ENCODE assay signal across 10 mouse cellular contexts in genomic region chr1:38934668-38935067, GRCm38 (mm10). TPM values are rescaled to one million over a fixed set of nuclear protein-coding genes. Genes with fewer than 3 reads are reported as not detected.
DNase-seq lines count a peak whose midpoint lies in the region; ATAC-seq and TF ChIP-seq lines count a peak whose summit lies in the region.
"Had no signal": no experiment of that assay in that cellular context is flagged by ENCODE, and none has a peak within 500 bp of the region (broad histone marks: within the 10 kb centered on the region; RNA-seq: fewer than 3 reads in every experiment).

No protein-coding gene starts in this region.

- H3K27ac ChIP-seq in kidney, adult 2 months (ENCODE audit: insufficient read depth, low read depth, low read length) = no peak overlapping the region
- H3K27ac ChIP-seq in kidney, embryonic 16.5 days (ENCODE audit: low read length) = no peak overlapping the region

- no peak for ATAC-seq in kidney, embryonic 16.5 days (ENCODE audit: low FRiP score, low TSS enrichment)
- ATAC-seq in G1E (ENCODE audit: extremely low read depth, insufficient number of reproducible peaks, low FRiP score, poor library complexity, severe bottlenecking) = no peak

- H3K36me3 ChIP-seq in kidney, adult 2 months (ENCODE audit: control insufficient read depth, insufficient read depth, low read length) = no peaks in the 10 kb centered on the region
- no peaks in the 10 kb centered on the region for H3K36me3 ChIP-seq in kidney, embryonic 16.5 days (ENCODE audit: insufficient read depth, low read length)
- no peaks in the 10 kb centered on the region for H3K36me3 ChIP-seq in G1E (replicated peaks)

- TF ChIP-seq CTCF in kidney, adult 2 months (conservative IDR thresholded peaks at IDR 0.05; ENCODE audit: insufficient read depth, insufficient read length, low read depth, low read length) = peak; percentile 45
- TF ChIP-seq CTCF in G1E (IDR thresholded peaks at IDR 0.05; ENCODE audit: low read depth, low read length) = peak; percentile 74

- peak; percentile 2 for DNase-seq in kidney, adult 2 months
- DNase-seq in 3T3-L1 (ENCODE audit: low read depth, low spot score) = peak; percentile 19
- DNase-seq in G1E (ENCODE audit: low spot score) = no peak
- DNase-seq in cerebellum, postnatal 14 days = peak; percentile 54 to 71
- DNase-seq in naive thymus-derived CD4-positive, alpha-beta T cell, adult 2 months (ENCODE audit: low read depth) = peak; percentile 68
- no peak for DNase-seq in frontal cortex, postnatal 10 days (ENCODE audit: low spot score in 2 of 2)
- DNase-seq in gastrocnemius, adult 18-20 months (ENCODE audit: low spot score) = no peak

- no peak overlapping the region for H3K4me3 ChIP-seq in kidney, adult 2 months (ENCODE audit: insufficient read depth, low read depth, low read length)
- H3K4me3 ChIP-seq in kidney, embryonic 16.5 days (ENCODE audit: low read length) = no peak overlapping the region
- H3K4me3 ChIP-seq in G1E (ENCODE audit: low read depth, low read length) = no peak overlapping the region

- H3K4me1 ChIP-seq in kidney, adult 2 months (ENCODE audit: control insufficient read depth, insufficient read depth, low read length) = no peaks in the 10 kb centered on the region
- no peaks in the 10 kb centered on the region for H3K4me1 ChIP-seq in kidney, embryonic 16.5 days (ENCODE audit: insufficient read depth, low read length)
- H3K4me1 ChIP-seq in G1E (ENCODE audit: insufficient read depth, low read depth, low read length) = peaks cover 8% of the 10 kb centered on the region

- WGBS in kidney, adult 2 months = 28% methylated on average over 5 of the region's 5 CpGs
- 23% methylated on average over 5 of the region's 5 CpGs for WGBS in kidney, embryonic 16.5 days

- H3K9ac ChIP-seq in kidney, embryonic 16.5 days (replicated peaks; ENCODE audit: low read length) = no peak overlapping the region

- 0 out of 2 replicates have a peak, but pooled peaks cover 2% of the 10 kb centered on the region for H3K9me3 ChIP-seq in kidney, embryonic 16.5 days (ENCODE audit: low read length)
- H3K9me3 ChIP-seq in G1E (replicated peaks) = no peaks in the 10 kb centered on the region

- H3K4me2 ChIP-seq in kidney, embryonic 16.5 days (replicated peaks; ENCODE audit: low read depth, low read length) = no peak overlapping the region

- no peak for TF ChIP-seq POLR2A in kidney, adult 2 months (IDR thresholded peaks at IDR 0.05; ENCODE audit: low read depth, low read length)

- no peaks in the 10 kb centered on the region; the same call in 1 of the 2 replicates for H3K27me3 ChIP-seq in kidney, adult 2 months (replicated peaks; ENCODE audit: control insufficient read depth, insufficient read depth, low read length)
- H3K27me3 ChIP-seq in kidney, embryonic 16.5 days (ENCODE audit: insufficient read depth, low read length) = no peaks in the 10 kb centered on the region
- H3K27me3 ChIP-seq in G1E (ENCODE audit: insufficient read depth, low read length) = peaks cover 3% of the 10 kb centered on the region; the same call in 1 of the 2 replicates

RNA-seq across cellular contexts. Expression of gene Nms, which starts 4.3 kb away (rescaled TPM):
- not detected in 2 replicates for polyA plus RNA-seq in kidney, adult 2 months (2012; rRNA removed)
- polyA plus RNA-seq in kidney, embryonic 16.5 days (2015; fragmentation: Nextera tagmentation; extraction: Ambion mirVana) = not detected in 2 replicates
- not detected in 2 replicates for total RNA-seq in G1E (2014; fragmentation: Nextera tagmentation)
- total RNA-seq in G1E (2017) = not detected in 2 replicates
- not detected in 2 replicates for polyA plus RNA-seq in G1E (2012)
- total RNA-seq in gastrocnemius, adult 18-20 months (2021) = not detected
- polyA plus RNA-seq: embryonic facial prominence, embryonic 14.5 days; limb, embryonic 14.5 days had no signal

RNA-seq across cellular contexts. Expression of gene Chst10, which starts 36.7 kb away (rescaled TPM):
- 0.22 and 0.37 TPM in 2 replicates for polyA plus RNA-seq in kidney, adult 2 months (2012; rRNA removed)
- 3.8 and 4.9 TPM in 2 replicates for polyA plus RNA-seq in kidney, embryonic 16.5 days (2015; fragmentation: Nextera tagmentation; extraction: Ambion mirVana)
- 110 and 124 TPM in 2 replicates for total RNA-seq in G1E (2014; fragmentation: Nextera tagmentation)
- total RNA-seq in G1E (2017) = 41.3 and 45.6 TPM in 2 replicates
- polyA plus RNA-seq in G1E (2012) = 19.7 and 22.8 TPM in 2 replicates
- total RNA-seq in gastrocnemius, adult 18-20 months (2021) = under 1 TPM; 0.17 to 0.25 TPM

RNA-seq across cellular contexts. Expression of gene Pdcl3, which starts 50.7 kb away (rescaled TPM):
- polyA plus RNA-seq in kidney, adult 2 months (2012; rRNA removed) = 32.5 and 39.8 TPM in 2 replicates
- polyA plus RNA-seq in kidney, embryonic 16.5 days (2015; fragmentation: Nextera tagmentation; extraction: Ambion mirVana) = 165 and 172 TPM in 2 replicates
- 65.5 and 96.3 TPM in 2 replicates for total RNA-seq in G1E (2014; fragmentation: Nextera tagmentation)
- 63.4 and 67.0 TPM in 2 replicates for total RNA-seq in G1E (2017)
- 49.8 and 51.6 TPM in 2 replicates for polyA plus RNA-seq in G1E (2012)
- total RNA-seq in gastrocnemius, adult 18-20 months (2021) = 10 to 100 TPM; 74.6 to 82.2 TPM

Comparison
In these comparisons a context has a peak if more than half of its experiments do, and no peak if none do; other contexts are left out.
1. DNase-seq: peak in kidney, adult 2 months (single experiment), 3T3-L1 (single experiment), cerebellum, postnatal 14 days (2 of 2) and naive thymus-derived CD4-positive, alpha-beta T cell, adult 2 months (single experiment); none in G1E (single experiment), frontal cortex, postnatal 10 days (0 of 2) and gastrocnemius, adult 18-20 months (single experiment).